Mouse (Mus musculus) G1E-ER4 (cell line): ENCODE results near the gene Pdx1. TPM values are rescaled to one million over a fixed set of nuclear protein-coding genes. Genes with fewer than 3 reads are reported as not detected.

Source experiments
- GATA1 ChIP-seq: IDR thresholded peaks from one replicate; pipeline ENCODE4 v1.8.0; 2012; ENCODE audit warnings: low read length, inconsistent platforms
- polyA plus RNA-seq: library from polyadenylated mRNA; stranded (reverse); fragments of >175 nt; gene quantifications from 2 replicates; pipeline ENCODE4 v1.2.3, GENCODE M21; 2012

Pdx1 gene
- polyA plus RNA-seq, 1 experiment, result not detected

- TF ChIP-seq GATA1, result no peak
Measured at GRCm38 (mm10) chr5:147315432-147316075, 45.8 kb downstream of the Pdx1 start.

- TF ChIP-seq GATA1, result no peak
Measured at GRCm38 (mm10) chr5:147317321-147317720, 47.6 kb downstream of the Pdx1 start.

- no peak for TF ChIP-seq GATA1
Measured at GRCm38 (mm10) chr5:147317991-147318390, 48.2 kb downstream of the Pdx1 start.

- no peak for TF ChIP-seq GATA1
Measured at GRCm38 (mm10) chr5:147319653-147320052, 49.9 kb downstream of the Pdx1 start.

- TF ChIP-seq GATA1, result no peak
Measured at GRCm38 (mm10) chr5:147322183-147322582, 52.4 kb downstream of the Pdx1 start, which contains the start of gene Urad. Gene Urad (minus strand): TSS chr5:147322440.

- no peak for TF ChIP-seq GATA1
Measured at GRCm38 (mm10) chr5:147323237-147323917, 53.6 kb downstream of the Pdx1 start.

Other genes with a start within 250 kb of the Pdx1 start
- 14.1 and 17.2 TPM in 2 replicates for gene Lnx2, start 193.4 kb upstream of the Pdx1 start, polyA plus RNA-seq
- gene Polr1d, start 192.9 kb upstream of the Pdx1 start, polyA plus RNA-seq, result 160 and 165 TPM in 2 replicates
- not detected in 2 replicates for gene Gsx1, start 81.3 kb upstream of the Pdx1 start, polyA plus RNA-seq
- not detected in 2 replicates for gene Cdx2, start 37.3 kb downstream of the Pdx1 start, polyA plus RNA-seq
- not detected in 2 replicates for gene Urad, start 52.5 kb downstream of the Pdx1 start, polyA plus RNA-seq
- not detected in 2 replicates for gene Flt3, start 130.5 kb downstream of the Pdx1 start, polyA plus RNA-seq
- 20.5 and 32.0 TPM in 2 replicates for gene Pan3, start 160.2 kb downstream of the Pdx1 start, polyA plus RNA-seq